Mouse (Mus musculus): ENCODE results near the gene Fgfr2.

The Fgfr2 gene

DNA sequence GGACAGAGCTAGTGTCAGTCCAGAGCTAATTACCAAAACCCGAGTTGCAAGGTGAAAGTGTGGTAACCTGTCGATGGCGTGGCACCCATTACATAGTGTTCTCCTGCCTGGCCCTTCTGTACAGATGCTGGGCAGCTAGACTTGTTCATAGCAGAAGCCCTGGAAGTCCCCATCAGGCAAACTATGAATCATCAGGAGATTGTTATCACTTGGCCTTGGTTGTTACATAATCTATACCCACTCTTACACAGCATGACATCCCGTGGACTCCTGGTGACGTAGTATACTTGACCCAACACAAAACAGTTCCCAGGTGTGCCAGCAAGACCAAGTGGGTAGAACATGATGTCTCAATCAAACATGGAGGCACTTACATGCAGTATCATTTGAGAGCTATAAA lies 2885.9 kb downstream of the Fgfr2 start:
- DNase-seq (ENCODE audit: low spot score) = no peak

DNA sequence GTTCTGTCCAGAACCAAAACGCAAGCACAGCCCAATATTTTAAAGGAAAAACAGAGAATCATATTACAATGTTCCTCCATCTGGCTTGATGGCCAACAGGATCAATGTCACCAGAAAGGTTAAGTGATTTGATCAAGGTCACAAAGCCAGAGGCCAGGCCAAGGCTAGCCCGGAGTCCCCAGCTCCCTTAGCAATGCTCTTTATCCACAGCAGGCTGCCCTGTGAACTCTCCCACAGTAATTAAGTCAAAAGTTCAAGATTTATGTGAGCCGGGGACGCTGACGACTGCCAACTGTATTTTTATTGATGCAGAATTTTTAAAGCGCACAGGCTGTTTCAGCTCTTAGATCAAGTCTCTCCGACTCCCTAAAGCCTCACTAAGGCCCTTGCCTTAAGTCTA lies 2889.4 kb downstream of the Fgfr2 start:
- DNase-seq (ENCODE audit: low spot score) = no peak

DNA sequence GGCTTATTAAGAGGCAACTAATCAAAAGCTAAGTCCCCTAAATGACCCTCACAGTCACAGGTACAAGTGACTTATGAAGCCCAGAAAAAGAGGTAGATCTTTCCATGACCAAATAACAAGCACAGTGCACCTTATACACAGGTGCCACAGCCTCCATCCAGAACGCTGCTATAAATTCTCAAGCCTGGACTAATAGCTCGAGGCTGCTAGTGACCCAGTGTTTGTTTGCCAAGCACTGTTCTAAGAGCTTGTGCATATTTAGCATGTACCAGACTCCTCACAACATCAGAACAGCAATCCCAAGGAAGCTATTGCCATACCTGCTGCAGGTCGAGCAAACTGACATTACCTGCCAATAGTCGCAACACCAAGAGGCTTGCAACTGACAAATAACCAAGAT lies 2893.1 kb downstream of the Fgfr2 start:
- no peak for DNase-seq (ENCODE audit: low spot score)

DNA sequence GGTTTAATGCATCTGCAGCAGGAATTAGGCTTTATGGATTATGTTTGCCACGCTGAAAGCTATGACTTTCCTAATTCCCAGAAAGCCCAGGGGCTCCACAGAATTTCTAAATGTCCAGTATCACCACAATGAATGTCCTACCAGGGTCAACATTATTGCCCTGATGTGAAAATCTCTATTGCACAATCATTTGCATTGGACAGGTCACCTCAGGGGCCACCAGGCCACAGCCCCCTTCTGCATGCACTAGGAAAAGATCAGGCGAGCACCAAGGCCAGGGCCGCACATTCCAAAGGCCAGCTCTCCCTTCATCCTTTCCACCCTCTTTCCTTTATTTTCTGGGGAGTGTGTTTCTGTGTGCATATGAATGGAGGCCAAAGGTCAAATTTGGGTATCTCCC lies 2897.9 kb downstream of the Fgfr2 start:
- DNase-seq (ENCODE audit: low spot score) = no peak

DNA sequence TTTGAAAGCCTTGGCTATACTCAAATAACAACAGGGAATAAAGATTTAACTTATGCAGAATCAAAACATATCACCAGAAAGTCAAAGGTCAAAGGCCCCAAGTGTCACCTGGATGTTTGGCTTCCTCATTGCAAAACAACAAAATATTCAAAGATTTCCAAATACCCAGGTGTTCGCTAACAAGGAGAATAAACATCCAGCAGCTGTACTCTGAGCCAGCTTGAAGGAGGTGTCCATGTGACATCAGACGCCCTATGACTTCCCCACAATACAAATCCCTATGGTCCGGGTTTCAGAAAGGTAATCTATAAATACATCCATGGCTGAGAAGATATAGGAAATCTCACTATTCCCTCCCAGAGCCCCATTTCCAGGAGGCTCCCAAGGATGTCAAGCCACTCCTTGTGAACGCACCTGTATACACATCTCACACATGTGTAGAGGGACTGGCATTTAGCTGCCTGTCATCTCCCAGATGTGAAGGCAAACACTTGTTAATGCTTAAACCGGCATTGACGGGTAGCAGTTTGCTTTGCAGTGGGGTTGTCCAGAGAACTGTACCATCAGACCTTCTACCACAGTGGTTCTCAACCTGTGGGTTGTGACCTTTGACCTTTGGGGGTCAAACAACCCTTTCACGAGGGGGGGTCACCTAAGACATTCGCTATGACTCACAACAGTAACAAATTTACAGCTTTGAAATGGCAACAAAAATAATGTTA lies 2900.4 kb downstream of the Fgfr2 start:
- DNase-seq (ENCODE audit: low spot score) = no peak

DNA sequence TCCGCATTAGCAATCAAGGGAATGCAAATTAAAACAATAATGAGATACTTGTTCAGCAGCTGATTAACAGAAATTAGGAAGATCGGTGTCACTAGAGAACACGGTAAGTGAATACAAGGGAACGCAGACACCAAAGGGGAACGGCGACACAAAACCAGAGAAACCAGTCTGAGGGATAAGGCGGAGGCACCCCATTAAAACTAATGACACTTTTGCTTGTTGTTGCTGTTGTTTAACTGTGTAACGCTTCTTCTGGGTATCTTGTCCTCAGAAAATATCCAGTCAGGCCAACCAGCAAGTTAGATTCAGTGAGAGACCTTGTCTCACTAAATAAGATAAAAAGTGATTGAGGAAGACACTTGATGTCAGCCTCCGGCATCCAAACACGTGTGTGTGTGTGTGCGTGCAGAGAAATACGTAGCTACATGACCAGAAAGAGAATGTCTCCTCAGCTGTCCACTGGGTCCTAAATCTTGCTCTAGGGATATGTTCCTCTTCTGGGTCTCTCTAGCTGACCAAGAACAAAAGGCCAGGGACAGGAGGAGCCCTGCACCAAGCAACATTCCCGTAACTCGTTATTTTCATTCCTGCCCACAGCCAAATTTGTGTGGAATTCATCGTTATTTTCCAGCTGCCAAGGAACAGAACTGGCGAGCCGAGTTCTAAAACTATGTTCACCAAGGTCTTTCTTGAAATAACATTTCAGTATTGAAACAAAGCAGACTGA lies 2901.3 kb downstream of the Fgfr2 start:
- no peak for DNase-seq (ENCODE audit: low spot score)

DNA sequence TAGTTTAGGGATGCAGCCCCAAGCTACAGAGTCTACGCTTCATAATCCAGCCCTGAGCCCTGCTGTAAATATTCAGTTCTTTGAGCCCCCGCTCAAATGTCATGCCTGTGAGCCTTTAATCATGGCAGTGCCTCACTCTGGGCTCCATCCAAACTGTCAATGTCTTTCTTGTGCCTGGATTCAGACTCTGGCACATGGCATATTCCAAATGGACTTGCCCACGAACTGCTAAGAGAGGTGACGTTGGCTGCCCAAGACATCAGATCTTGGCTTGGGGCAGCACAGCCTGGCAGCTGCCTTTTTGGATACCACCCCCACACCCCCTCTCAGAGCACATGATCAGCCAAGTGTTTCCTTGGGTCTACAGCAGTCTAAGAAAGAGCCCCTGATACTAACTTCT lies 2902.5 kb downstream of the Fgfr2 start:
- DNase-seq (ENCODE audit: low spot score) = no peak

DNA sequence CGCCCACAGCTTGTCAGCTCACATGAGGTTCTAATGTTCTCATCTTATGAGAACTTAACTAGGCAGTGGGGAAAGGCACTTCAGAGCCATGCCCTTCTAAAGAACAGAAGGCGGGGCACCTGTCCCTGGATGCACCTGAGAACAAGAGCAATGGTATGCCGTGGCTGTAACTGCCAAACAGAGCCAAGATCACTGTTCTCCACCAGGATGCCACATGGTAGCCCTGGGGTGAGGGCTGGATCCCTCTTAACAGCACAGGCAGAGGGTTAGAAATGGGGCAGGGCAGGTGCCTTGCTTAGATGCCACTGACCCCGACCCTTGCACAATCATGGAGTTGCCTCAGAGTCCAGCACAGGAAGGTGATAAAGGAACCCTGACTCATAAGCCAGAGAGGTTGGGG lies 2903.3 kb downstream of the Fgfr2 start:
- no peak for DNase-seq (ENCODE audit: low spot score)

DNA sequence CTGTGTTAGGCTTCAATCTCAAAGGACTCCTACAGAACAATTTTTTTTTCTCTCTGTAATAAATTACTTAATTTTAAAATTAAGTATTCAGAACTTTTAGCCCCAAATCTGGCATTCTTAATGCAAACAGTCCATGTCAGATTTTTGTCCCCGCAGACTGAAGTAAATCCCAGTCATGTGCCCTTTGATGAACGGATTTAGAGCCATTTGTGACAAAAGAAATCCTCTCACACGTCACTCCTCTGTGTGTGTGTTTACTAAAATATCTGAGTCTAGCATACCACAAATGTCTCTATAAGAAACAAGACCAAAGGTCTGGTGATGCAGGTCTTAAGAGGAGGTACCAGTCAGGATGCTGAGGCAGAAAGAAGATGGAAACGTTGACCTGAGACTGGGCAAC lies 2906.9 kb downstream of the Fgfr2 start:
- no peak for DNase-seq (ENCODE audit: low spot score)

DNA sequence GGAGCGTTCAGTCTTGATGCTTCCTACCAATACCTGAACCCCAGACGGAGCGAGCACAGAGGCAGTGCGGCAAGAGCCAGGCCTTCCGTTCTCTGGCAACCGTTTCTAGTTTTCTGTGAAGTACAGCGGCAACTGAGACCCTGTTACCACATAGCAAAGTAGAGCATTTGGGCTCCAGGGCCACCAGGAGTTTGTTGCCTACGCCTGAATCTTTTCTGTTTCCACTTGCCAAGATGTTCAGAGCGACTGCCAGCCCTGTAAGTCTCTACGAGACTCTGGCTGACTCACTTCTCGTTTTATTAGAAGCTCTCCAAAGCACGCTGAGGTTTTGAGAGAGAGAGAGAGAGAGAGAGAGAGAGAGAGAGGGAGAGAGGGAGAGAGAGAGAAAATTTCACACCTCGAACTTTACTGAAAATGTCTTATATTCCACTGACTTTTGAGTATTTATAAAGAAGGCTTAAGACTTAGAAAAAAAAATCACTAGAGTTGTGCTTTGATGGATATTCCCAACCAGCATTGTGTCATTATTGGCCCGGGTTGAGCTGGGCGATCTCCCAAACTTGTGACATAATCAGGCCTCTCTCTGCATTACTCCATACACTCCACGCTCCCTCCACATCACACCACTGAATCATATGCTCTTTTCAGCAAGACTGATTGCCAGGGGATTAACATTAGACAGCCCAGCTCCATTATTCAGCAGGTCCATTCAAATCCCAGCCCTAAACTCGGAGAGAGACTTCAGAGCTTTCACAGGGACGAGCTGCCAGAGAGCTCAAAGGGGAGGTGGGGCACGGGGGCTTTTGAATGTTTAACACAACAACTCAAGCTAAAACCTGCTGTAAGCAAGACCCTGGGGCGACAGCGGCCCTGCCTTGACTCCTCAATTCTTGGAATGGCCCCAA lies 2907.6 kb downstream of the Fgfr2 start:
- DNase-seq (ENCODE audit: low spot score) = peak; percentile 49

DNA sequence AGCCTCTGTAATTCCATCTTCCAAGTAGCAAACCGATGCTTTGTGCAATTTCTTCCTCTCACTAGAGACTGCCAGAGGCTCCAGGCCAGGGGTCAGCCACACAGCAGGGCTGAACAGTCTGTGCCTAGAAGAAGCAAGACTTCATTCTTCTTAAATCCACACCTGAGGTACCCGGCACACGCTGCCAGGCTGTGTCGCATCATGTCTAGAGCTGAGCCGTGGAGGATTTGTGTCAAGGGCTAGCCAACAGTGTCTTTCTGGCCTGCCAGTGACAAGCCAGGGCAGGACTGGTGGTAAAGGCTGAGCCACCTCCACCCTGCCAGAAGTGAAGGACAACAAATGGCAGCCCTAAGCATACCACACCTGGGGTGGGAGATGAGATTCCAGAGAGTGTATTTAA lies 2910.0 kb downstream of the Fgfr2 start:
- DNase-seq (ENCODE audit: low spot score) = no peak

DNA sequence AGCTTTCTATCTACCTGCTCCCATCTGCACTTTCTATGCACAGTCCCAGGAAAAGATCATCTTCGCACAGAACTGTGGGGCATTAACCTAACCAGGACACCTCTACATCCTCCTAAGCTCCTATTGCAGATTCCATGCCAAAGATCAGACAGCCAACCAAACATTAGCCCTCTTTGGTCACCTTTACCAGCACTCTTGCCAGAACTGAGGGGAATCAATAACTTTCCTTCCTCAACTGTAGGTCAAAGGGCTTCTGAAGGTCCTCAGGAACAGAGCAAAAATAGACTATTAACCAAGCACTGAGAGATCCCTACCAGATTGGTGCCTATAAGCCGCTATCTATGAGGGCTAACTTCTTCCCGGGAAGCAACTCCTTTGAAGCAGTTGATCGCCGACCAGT lies 2911.7 kb downstream of the Fgfr2 start:
- DNase-seq (ENCODE audit: low spot score) = no peak

DNA sequence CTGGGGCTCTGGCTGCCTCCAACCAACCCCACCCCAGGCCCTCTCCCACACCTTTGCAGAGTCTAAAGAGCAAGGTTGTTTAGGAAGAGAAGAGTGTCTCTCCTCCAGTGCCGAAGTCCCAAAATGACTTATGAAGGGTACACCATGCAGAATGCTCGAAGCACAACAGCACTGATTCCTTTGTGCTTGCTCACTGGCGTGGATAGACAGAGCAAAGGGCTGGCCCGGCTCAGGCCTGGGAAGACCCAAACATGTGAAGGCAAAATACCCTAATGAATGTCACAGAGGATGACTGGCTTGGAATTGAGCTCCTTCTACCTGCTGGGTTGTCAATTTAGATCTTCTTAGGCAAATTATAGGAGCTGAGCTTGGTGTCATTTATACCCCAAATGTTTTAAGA lies 2914.5 kb downstream of the Fgfr2 start:
- DNase-seq (ENCODE audit: low spot score) = no peak

DNA sequence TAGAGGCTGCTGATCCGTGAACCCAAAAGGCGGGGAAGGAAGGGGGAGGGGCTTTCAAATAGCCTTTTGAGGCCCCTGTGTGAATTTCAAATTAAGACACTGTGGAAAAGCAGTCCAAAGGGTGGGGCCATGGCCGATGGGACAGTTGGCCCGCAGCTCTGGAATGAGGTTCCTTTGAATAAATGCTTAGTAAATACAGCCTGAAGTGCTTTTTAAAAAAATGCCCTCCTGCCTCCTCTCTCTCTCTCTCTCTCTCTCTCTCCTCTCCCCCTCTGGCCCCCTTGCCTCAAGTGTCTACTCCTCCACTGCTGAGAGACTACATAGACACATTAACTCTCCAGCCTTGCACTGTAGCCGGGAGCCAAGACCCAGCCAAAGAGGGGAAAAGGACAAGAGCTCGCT lies 2917.0 kb downstream of the Fgfr2 start:
- no peak for DNase-seq (ENCODE audit: low spot score)

DNA sequence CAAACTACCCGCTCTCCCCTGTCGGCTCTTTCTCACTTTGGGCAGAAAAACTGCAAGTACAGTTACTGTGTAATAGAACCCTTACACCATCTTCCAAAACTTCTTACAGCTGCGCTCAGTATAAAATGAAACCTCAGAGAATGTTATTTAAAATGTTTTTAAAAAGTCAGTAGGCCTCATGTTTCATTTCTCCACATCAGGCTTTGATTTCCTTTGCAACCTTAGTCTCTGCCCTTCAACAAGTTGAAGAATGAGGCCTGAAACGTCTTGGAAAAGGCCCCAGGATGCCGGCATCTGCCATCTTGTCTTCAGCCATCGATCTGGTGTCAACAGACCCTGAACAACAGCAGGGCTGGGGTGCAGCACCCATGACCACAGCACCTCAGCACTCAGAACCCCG lies 2918.0 kb downstream of the Fgfr2 start:
- no peak for DNase-seq (ENCODE audit: low spot score)

DNA sequence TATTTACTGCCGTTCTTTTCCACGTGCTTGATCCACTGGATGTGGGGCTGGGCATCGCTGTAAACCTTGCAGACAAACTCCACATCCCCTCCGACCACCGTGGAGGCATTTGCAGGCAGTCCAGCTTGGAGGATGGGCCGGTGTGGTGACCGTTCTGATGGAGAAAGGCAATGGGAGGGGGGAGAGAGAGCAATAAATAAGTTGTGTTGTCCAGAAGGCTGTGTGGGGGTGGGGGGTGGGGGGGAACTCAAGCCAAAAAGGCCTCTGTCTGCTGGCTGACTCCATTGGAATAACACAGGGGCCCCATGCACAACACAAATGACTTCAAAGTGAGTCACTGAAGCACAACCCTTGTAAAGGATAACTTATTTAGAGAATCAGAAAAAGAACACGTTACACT lies 2922.1 kb downstream of the Fgfr2 start:
- no peak for DNase-seq (ENCODE audit: low spot score)

DNA sequence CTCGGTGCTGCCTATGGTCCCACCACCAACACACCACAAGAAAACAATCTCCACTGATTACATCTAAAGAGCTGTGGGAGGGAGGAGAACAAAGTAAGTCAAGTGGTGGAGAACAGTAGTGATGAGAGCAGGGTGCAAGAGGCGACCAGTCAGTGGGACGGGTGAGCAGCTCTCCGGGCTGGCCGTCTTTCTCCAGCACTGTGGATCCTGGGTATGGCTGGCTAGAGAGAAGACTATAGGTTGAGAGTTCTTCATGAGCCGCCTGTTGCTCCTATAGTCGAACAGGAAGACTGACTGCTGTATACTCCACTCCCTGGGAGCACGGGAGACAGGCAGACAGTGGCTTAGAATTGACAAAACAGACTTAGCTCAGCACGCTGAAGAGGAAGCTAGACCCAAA lies 2923.2 kb downstream of the Fgfr2 start:
- DNase-seq (ENCODE audit: low spot score) = no peak

DNA sequence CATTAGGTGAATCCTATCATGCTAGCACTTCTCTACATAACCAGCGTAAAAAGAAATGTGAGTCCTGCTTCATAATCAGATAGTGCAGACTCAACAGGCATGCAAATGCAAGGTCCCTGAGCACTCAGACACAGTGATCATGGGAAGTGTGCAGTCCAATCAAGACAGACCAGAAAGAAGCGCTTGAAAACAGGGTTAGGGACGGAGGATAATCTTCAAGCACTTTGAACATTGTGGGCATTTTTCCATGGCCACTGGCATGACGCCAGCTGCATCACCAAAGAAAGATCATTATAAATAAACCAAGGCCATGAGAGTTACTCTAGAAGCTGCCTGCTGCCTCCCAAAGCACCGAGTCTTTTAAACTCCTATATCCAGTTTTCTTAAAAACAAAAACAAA lies 2923.8 kb downstream of the Fgfr2 start:
- no peak for DNase-seq (ENCODE audit: low spot score)

DNA sequence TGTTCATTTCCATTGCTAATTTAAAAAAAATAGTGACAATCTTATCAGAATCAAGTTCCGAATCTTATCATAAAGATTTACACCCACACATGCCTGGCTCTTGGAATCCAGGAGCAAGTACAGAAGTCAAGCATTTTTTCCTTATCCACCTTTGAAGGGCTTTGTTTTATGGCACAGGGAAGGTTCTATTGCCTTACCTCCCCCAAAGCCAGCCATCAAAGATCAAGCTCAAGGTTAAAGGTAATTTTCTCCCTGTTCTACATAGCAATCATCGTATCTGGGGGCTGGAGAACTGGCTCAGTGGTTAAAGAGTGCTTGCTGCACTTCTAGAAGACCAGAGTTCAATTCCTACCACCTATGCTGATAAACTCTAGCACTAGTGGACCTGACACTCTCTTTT lies 2928.1 kb downstream of the Fgfr2 start:
- DNase-seq (ENCODE audit: low spot score) = no peak

DNA sequence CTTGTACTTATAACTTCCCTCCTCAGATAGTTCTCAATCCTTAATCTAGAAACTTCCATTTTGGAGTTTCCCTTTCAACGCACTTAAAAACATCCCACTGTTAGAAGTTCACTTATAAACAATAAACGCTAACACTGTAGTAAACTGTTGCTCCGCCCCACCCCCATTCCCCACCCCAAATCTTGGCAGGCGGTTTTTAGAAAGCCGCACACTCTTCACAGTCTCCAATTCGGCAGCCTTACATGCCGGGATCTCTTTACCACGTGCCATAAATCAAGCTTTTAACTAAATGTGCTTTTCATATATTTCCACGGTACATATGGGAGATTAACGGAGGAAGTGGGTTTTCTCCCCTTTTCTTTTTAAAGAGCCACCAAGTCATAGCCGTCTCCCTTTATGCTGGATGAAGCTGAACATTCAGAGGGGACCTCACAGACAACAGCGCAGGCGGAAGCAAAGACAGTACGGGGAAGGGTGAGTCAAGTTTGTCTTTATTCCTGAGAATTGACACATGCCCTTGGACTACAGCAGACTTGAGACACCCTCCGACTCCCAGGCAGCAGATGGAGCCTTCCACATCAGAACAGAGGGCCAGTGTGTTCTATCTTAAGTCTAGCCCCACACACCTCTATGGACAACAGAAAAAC lies 2932.7 kb downstream of the Fgfr2 start:
- DNase-seq (ENCODE audit: low spot score) = no peak

DNA sequence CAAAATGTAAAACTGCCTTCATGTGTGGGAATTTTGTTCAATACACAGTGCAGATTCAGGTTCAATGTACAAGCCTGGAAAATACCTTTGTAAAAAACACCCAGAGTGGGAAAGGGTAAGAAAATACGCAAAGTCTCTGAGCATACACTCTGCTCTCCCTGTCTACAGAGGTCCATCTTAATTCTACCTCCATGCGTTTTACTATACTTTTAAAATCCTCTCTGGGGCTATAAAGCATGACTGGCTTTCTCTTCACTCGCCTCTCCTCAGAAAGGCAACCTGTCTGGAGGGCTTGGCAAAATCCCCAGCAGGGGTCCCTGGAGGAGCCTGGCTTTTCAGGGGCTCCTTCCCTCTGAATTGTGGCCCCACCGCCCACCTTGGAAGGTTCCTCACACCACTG lies 2933.2 kb downstream of the Fgfr2 start:
- no peak for DNase-seq (ENCODE audit: low spot score)

DNA sequence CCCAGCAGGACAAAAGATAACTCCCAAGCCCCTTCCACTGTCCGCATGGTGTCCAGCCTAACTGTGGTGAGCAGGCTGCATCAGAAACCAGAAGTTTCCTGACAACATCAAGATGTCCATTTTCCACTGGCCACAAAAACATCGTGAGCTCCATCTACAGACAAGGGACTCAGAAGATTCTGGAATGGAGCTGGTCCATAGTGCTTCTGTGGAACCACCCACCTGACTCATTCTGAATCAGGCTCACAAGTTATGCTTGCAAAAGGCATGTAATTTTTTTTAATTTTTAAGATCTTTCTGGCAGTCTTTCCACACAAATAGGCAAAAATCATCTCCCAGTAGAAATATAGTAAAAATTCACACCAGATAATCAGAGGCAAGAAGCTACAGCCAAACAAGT lies 2935.0 kb downstream of the Fgfr2 start:
- DNase-seq (ENCODE audit: low spot score) = no peak
